Mouse (Mus musculus) hindbrain, embryonic 15.5 days (tissue): ENCODE results near the gene Bfsp1. TPM values are rescaled to one million over a fixed set of nuclear protein-coding genes. Genes with fewer than 3 reads are reported as not detected.

Experiments used
- ATAC-seq: fragments of 200-750 bp; cut with Nextera tagmentation; 2 replicates; pipeline ENCODE4 v1.8.0; 2017; ENCODE audit warnings: low read depth, moderate number of reproducible peaks, moderate TSS enrichment; ENCODE audit not compliant: low FRiP score
- H3K27ac ChIP-seq: fragments of 300-500 bp; sonication (generic); replicated peaks from 2 replicates; pipeline ENCODE4 v1.5.1; 2015; ENCODE audit warnings: mild to moderate bottlenecking, inconsistent platforms
- H3K27me3 ChIP-seq: fragments of 300-500 bp; sonication (generic); 2 replicates; pipeline ENCODE4 v1.6.1; 2015; ENCODE audit warnings: control low read depth, inconsistent platforms
- H3K36me3 ChIP-seq: fragments of 300-500 bp; sonication (generic); 2 replicates; pipeline ENCODE4 v1.6.1; 2015; ENCODE audit warnings: control low read depth, inconsistent platforms
- H3K4me1 ChIP-seq: fragments of 300-500 bp; sonication (generic); replicated peaks from 2 replicates; pipeline ENCODE4 v1.6.1; 2015; ENCODE audit warnings: control low read depth, inconsistent platforms
- H3K4me2 ChIP-seq: fragments of 300-500 bp; sonication (generic); 2 replicates; pipeline ENCODE4 v1.6.1; 2015; ENCODE audit warnings: moderate library complexity, mild to moderate bottlenecking, inconsistent platforms
- H3K4me3 ChIP-seq: fragments of 300-500 bp; sonication (generic); 2 replicates; pipeline ENCODE4 v1.5.1; 2015; ENCODE audit warnings: mild to moderate bottlenecking, inconsistent platforms
- H3K9ac ChIP-seq: fragments of 300-500 bp; sonication (generic); 2 replicates; pipeline ENCODE4 v1.6.1; 2015; ENCODE audit warnings: inconsistent platforms
- H3K9me3 ChIP-seq: fragments of 300-500 bp; sonication (generic); 2 replicates; pipeline ENCODE4 v1.6.1; 2016; ENCODE audit warnings: control low read depth, inconsistent platforms
- WGBS: fragments of 180-500 bp; shearing (Covaris S2); methylation state at CpG from one replicate; pipeline ENCODE4 v1.1.7; 2015; 5-methylcytosine and 5-hydroxymethylcytosine counted together
- polyA plus RNA-seq: library from polyadenylated mRNA; unstranded; fragments of >200 nt; fragmentation: Nextera tagmentation; extraction: Ambion mirVana; gene quantifications from 2 replicates; pipeline ENCODE4 v1.2.1, GENCODE M21; 2015

Gene Bfsp1
- polyA plus RNA-seq, 1 experiment from 2014 or later = 2.1 TPM

GRCm38 (mm10) chr2:143882606-143883288, 19.8 kb upstream of the Bfsp1 start:
- H3K4me2 ChIP-seq = no peak overlapping the region
- no peak overlapping the region for H3K4me3 ChIP-seq
- no peaks in the 10 kb centered on the region for H3K36me3 ChIP-seq
- ATAC-seq = no peak
- no peak overlapping the region for H3K27ac ChIP-seq
- H3K9ac ChIP-seq = no peak overlapping the region
- no peaks in the 10 kb centered on the region for H3K27me3 ChIP-seq
- no peaks in the 10 kb centered on the region for H3K4me1 ChIP-seq
- 83% methylated on average over 10 of the region's 10 CpGs for WGBS
- H3K9me3 ChIP-seq = no peaks in the 10 kb centered on the region

GRCm38 (mm10) chr2:143882002-143882401, 19.0 kb upstream of the Bfsp1 start:
- Histone ChIP-seq H3K4me1 (no peaks in the 10 kb centered on the region), H3K9me3 (no peaks in the 10 kb centered on the region), H3K27me3 (no peaks in the 10 kb centered on the region), H3K9ac (no peak overlapping the region), H3K4me2 (no peak overlapping the region), H3K4me3 (no peak overlapping the region), H3K36me3 (no peaks in the 10 kb centered on the region), H3K27ac (no peak overlapping the region)
- 89% methylated on average over 4 of the region's 4 CpGs for WGBS
- no peak for ATAC-seq

DNA sequence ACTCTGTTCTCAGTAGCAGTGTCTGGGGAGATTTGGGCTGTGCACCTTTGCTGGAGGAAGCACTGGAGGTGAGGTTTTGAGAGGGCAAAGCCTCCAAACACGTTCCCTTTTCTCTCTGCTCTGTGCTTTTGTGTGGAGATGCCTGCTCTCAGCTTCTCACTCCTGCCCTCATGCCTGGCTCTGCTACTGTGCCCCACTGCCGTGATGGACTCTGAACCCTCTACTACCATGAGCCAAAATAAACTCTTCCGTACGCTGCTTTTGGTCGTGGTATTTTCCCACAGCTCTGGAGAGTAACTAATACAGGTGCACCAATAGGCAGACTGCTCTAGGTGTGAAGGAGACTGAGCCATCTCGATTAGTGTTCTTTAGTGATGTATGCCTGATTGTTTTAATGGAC, 16.3 kb upstream of the Bfsp1 start:
- H3K9me3 ChIP-seq = no peaks in the 10 kb centered on the region
- H3K4me1 ChIP-seq = no peaks in the 10 kb centered on the region
- no peak overlapping the region for H3K27ac ChIP-seq
- H3K9ac ChIP-seq = no peak overlapping the region
- H3K36me3 ChIP-seq = no peaks in the 10 kb centered on the region
- no peaks in the 10 kb centered on the region for H3K27me3 ChIP-seq
- ATAC-seq = no peak
- no peak overlapping the region for H3K4me3 ChIP-seq
- 89% methylated on average over 6 of the region's 6 CpGs for WGBS
- H3K4me2 ChIP-seq = no peak overlapping the region

GRCm38 (mm10) chr2:143876929-143877632, 14.1 kb upstream of the Bfsp1 start:
- H3K4me1 ChIP-seq = no peaks in the 10 kb centered on the region
- no peak overlapping the region for H3K9ac ChIP-seq
- H3K27ac ChIP-seq = no peak overlapping the region
- 68% methylated on average over 4 of the region's 4 CpGs for WGBS
- ATAC-seq = no peak
- no peaks in the 10 kb centered on the region for H3K9me3 ChIP-seq
- H3K36me3 ChIP-seq = no peaks in the 10 kb centered on the region
- H3K4me3 ChIP-seq = no peak overlapping the region
- H3K4me2 ChIP-seq = no peak overlapping the region
- no peaks in the 10 kb centered on the region for H3K27me3 ChIP-seq

GRCm38 (mm10) chr2:143876026-143876425, 13.1 kb upstream of the Bfsp1 start:
- no peaks in the 10 kb centered on the region for H3K27me3 ChIP-seq
- H3K4me1 ChIP-seq = no peaks in the 10 kb centered on the region
- H3K9ac ChIP-seq = no peak overlapping the region
- WGBS = 64% methylated on average over 1 of the region's 1 CpGs
- H3K4me3 ChIP-seq = no peak overlapping the region
- no peaks in the 10 kb centered on the region for H3K9me3 ChIP-seq
- no peak for ATAC-seq
- no peak overlapping the region for H3K4me2 ChIP-seq
- H3K27ac ChIP-seq = no peak overlapping the region
- H3K36me3 ChIP-seq = no peaks in the 10 kb centered on the region

GRCm38 (mm10) chr2:143870936-143871688, 8.1 kb upstream of the Bfsp1 start:
- ATAC-seq = no peak
- Histone ChIP-seq H3K4me1 (no peaks in the 10 kb centered on the region), H3K4me2 (no peak overlapping the region), H3K9me3 (no peaks in the 10 kb centered on the region), H3K36me3 (no peaks in the 10 kb centered on the region), H3K4me3 (no peak overlapping the region), H3K27ac (no peak overlapping the region), H3K27me3 (no peaks in the 10 kb centered on the region), H3K9ac (no peak overlapping the region)
- 79% methylated on average over 10 of the region's 10 CpGs for whole genome bisulfite sequencing

- 10% methylated on average over 6 of the region's 6 CpGs for whole genome bisulfite sequencing
- Histone ChIP-seq H3K9me3 (no peaks in the 10 kb centered on the region), H3K9ac (no peak overlapping the region), H3K36me3 (no peaks in the 10 kb centered on the region), H3K4me3 (no peak overlapping the region), H3K4me1 (peaks cover 10% of the 10 kb centered on the region), H3K27me3 (no peaks in the 10 kb centered on the region), H3K4me2 (no peak overlapping the region), H3K27ac (no peak overlapping the region)
- peak; percentile 53; the same call in 1 of the 2 replicates for ATAC-seq
Measured at GRCm38 (mm10) chr2:143867326-143867725, 4.4 kb upstream of the Bfsp1 start.

DNA sequence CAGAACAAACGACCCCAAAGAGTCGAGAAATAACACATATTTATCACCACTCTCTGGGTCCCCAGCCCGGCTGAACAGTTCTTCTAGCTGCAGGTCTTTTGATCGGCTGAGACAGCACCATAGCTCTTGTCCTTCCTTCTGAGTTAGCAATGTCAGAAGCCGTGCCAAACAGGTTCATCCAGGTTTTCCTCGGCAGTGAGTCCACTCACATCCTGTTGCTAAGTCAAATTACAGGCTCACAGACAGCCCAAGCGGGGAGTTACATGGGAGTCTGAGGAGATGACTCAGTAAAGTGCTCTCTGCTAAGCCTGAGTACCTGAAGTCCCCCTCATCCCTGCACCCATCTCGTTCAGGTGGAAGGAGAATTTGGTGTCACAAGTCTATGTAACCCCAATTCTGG, 1.6 kb upstream of the Bfsp1 start:
- H3K9ac ChIP-seq = no peak overlapping the region
- 76% methylated on average over 8 of the region's 8 CpGs for WGBS
- ATAC-seq = no peak
- H3K27me3 ChIP-seq = no peaks in the 10 kb centered on the region
- H3K36me3 ChIP-seq = no peaks in the 10 kb centered on the region
- H3K4me3 ChIP-seq = no peak overlapping the region
- no peak overlapping the region for H3K4me2 ChIP-seq
- no peaks in the 10 kb centered on the region for H3K9me3 ChIP-seq
- no peak overlapping the region for H3K27ac ChIP-seq
- peaks cover 12% of the 10 kb centered on the region for H3K4me1 ChIP-seq

GRCm38 (mm10) chr2:143859166-143859565, 3.8 kb downstream of the Bfsp1 start:
- no peaks in the 10 kb centered on the region for H3K36me3 ChIP-seq
- WGBS = 88% methylated on average over 2 of the region's 2 CpGs
- H3K9me3 ChIP-seq = no peaks in the 10 kb centered on the region
- no peak overlapping the region for H3K4me2 ChIP-seq
- H3K27ac ChIP-seq = no peak overlapping the region
- peaks cover 12% of the 10 kb centered on the region for H3K4me1 ChIP-seq
- no peaks in the 10 kb centered on the region for H3K27me3 ChIP-seq
- H3K9ac ChIP-seq = no peak overlapping the region
- no peak for ATAC-seq
- H3K4me3 ChIP-seq = no peak overlapping the region

GRCm38 (mm10) chr2:143853447-143853846, 9.5 kb downstream of the Bfsp1 start:
- no peak for ATAC-seq
- H3K4me2 ChIP-seq = no peak overlapping the region
- no peaks in the 10 kb centered on the region for H3K9me3 ChIP-seq
- no peak overlapping the region for H3K9ac ChIP-seq
- no peaks in the 10 kb centered on the region for H3K36me3 ChIP-seq
- H3K4me1 ChIP-seq = peaks cover 4% of the 10 kb centered on the region; the same call in 1 of the 2 replicates
- 63% methylated on average over 4 of the region's 4 CpGs for WGBS
- no peak overlapping the region for H3K4me3 ChIP-seq
- H3K27ac ChIP-seq = no peak overlapping the region
- H3K27me3 ChIP-seq = no peaks in the 10 kb centered on the region

DNA sequence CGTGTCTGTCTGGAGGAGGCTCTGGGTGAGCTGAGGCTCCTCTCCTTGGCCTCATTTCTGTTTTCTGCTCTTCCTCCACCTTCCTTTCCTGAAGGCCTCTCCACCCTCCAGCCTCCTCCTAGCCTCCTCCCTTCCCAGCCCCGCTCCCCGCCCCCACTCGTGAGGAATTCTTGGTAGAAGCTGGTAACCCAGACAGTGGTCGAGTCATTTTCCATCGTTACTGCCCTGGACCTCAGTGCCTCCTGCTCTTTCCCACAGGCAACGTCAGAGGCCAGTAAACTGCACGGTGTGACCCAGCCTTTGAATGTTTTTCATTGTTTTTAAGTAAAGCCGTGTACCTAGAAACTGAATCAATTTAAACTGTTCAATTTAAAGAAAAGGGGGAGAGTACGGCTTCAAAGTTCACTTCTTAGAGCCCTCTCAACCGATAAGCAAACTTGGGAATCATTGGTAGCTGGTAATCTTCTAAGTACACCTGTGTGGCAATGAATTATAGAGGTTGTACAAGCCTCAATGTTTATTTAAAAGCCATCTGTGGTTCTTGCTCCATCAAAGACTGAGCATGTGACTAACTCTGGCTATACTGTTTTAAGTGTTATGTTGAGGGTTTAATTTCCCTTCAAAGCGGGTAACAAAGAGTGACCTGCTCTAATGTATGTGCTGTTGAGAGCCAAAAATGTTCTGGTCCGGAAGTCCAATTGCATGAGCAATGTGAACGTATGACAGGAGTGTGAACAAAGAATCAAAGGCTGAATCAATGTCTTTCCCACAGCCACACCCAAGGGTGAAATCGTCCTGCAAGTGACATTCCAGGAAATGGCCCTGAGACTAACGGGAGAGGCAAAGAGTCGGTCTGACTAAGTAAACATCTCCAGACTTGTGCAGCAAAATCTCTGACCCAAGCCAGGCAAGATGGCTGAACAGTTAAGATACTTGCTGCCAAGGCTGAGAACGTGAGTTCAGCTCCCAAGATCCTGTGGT, 10.4 kb downstream of the Bfsp1 start:
- Histone ChIP-seq H3K27me3 (no peaks in the 10 kb centered on the region), H3K9me3 (no peaks in the 10 kb centered on the region), H3K4me3 (no peak overlapping the region), H3K27ac (no peak overlapping the region; the same call in 1 of the 2 replicates), H3K9ac (no peak overlapping the region), H3K36me3 (no peaks in the 10 kb centered on the region), H3K4me2 (no peak overlapping the region), H3K4me1 (peaks cover 4% of the 10 kb centered on the region; the same call in 1 of the 2 replicates)
- WGBS = 71% methylated on average over 18 of the region's 18 CpGs
- ATAC-seq = no peak
